Mouse (Mus musculus): ENCODE results near the gene Acsl1.

GRCm38 (mm10) chr8:46546431-46547176 is 75.8 kb downstream of the Acsl1 start:
- TF ChIP-seq CTCF (conservative IDR thresholded peaks at IDR 0.05; ENCODE audit: low read length) (no peak), POU5F1 (IDR thresholded peaks at IDR 0.05; ENCODE audit: borderline replicate concordance, low read length) (no peak)

Measured in E14TG2a.4 (cell line).